Mouse (Mus musculus) activated CD4-positive, CD25-positive, alpha-beta regulatory T cell, adult 4 months (primary cell): ENCODE measurements around the gene Acsbg2. TPM values are rescaled to one million over a fixed set of nuclear protein-coding genes. Genes with fewer than 3 reads are reported as not detected.
A peak's percentile ranks its signal among the peaks of the same experiment; 100 is the strongest.

Source experiments
- ATAC-seq: one replicate; pipeline ENCODE4 v1.8.0; 2017
- polyA plus RNA-seq, 2 experiments: library from polyadenylated mRNA; unstranded; fragments of 100-300 nt; shearing (Covaris generic); gene quantifications; one replicate each; pipeline ENCODE4 v1.2.1; 2017

Acsbg2 gene
- polyA plus RNA-seq, 2 experiments from 2014 or later, result 0.21 TPM; not detected in 1

DNA sequence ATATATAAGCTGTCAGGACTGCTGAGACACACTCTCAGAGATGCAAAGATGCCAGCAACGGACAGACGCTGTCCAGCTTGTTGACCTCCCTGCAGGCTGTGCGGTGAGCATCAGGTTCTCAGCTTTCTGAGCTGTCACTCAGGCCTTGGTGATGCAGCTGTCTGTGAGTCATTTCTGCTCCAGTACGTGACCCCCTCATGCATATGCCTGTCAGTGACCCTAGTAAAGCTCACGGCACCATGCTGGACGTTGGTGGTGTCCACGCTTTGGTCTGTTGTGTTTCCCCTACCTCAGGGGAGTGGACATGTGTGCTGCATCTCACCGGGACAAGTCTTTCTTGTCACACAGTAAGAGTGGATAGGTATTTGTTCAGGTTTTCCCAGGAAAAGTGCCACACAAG, 2.5 kb downstream of the Acsbg2 start:
- ATAC-seq, result no peak

DNA sequence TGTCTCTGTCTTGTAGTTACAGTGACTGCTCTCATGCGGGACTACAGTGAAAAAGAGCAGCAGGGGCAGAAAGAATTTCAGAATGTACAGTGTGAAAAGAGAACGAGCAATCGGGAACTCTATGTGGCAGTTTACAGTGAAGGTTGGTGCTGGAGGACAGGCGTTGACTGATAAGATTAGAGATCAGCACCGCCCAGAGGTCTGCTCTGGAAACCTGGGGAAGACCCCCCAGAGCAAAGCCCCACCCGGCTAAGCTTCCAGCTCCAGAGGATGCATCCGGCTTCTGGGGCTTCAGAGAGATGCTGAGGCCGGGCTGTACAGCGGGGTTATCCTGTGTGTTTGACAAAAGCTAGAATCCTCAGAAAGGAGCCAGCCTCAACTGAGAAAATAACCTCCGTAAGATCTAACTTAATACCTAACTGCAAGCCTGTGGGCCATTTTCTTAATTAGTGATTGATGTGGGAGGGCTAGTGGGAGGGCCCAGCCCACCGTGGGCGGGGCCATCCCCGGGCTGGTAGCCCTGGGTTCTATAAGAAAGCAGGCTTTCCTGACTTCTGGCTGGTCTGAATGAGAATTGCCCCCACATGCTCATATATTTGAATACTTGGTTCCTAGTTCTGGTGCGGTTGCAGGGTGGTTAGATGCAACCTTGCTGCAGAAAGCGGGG, 3.8 kb downstream of the Acsbg2 start:
- no peak for ATAC-seq

DNA sequence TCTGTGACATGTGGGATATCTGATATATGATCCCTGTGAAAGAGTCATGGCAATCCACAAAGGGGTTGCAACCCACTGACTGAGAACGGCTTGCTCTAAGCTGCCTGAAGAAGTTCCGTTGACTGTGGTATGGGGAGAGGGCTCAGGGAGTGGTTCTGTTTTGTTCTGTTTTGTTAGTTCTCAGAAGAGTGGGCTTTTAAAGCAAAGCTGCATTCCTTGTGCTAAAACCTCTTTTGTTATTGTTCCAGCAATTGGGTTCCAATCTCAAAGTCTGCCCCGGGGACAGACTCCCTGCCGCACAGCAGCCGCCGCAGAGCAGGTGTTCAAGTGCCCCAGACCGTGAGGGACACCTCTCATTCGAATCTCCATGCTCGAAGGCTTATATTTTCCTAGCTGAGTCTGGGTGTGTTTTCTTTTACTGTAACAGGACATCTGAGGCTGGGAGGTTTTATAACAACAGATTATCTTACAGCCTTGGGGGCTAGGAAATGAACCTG, 4.7 kb downstream of the Acsbg2 start:
- no peak for ATAC-seq

DNA sequence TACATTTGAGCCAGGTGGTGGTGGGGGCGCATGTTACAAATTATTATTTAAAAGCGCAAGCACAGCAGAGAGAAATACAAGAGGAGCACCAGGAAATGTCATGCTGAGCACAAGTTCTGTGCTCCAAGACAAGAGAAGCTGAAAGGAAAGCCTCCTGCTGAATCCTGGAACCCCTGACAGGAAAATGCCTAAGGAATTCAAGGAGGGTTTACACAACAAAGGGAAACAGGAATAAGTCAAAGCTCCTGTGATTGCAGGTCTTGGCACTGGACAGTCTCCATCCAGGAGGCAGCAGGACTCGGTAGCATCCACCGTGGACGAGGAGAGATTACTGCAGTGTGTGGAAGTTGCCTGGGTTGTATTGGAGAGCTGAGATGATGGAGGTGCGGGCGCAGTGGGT, 8.2 kb downstream of the Acsbg2 start:
- no peak for ATAC-seq

DNA sequence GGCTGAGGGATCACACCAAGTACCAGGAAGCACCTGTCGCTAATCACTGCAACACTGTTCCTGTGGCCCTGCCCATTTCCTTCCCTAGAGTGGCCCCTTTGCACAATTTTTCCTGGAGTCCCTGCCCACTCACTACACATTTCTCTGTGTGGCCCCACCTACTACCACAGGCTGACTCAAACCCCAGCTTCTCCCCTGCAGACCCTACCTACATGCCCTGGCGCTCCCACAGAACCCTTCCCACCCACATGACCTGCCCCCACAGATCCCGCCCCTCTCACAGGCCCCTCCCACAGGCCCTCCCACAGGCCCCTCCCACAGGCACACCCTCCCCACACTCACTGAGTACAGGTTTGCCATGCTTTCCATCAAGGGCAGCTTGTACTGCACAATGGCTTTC, 13.1 kb downstream of the Acsbg2 start:
- ATAC-seq, result no peak

DNA sequence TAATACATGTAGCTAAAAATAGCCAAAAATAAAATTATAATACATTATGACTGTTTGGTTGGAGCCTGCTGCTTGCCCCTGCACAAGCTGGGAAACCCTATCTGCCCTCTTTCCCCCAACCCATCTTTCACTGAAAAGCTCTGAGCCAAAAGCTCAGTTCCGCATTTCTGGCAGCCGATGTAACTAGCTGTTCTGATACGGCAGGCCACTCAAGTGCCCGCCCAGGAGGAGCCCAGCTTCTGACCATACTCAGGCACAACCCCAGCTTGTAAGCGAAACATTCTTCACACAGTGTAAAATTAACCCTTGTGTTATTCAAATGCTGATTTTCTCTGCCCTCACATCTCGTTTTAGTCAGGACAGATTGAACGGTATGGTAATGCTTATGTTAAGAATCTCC, 15.3 kb downstream of the Acsbg2 start:
- no peak for ATAC-seq

DNA sequence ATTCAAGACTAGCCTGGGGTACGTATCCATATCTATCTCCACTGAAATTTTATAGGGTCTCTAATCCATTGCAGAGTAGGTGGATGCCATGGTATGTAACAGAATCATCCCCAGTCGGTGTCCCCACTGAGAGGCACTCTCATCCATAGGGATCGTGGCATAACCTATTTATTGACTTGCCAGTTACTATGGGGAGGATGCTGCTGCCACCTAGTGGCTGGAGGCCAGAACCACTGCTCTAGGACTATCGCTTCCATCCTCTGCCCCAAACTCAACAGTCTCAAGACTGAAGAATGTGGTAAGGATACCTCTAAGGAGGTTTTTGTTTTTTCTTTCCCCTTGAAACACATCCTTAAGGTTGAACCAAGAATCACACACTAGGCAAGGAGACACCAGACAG, 16.0 kb downstream of the Acsbg2 start:
- peak; percentile 66 for ATAC-seq

DNA sequence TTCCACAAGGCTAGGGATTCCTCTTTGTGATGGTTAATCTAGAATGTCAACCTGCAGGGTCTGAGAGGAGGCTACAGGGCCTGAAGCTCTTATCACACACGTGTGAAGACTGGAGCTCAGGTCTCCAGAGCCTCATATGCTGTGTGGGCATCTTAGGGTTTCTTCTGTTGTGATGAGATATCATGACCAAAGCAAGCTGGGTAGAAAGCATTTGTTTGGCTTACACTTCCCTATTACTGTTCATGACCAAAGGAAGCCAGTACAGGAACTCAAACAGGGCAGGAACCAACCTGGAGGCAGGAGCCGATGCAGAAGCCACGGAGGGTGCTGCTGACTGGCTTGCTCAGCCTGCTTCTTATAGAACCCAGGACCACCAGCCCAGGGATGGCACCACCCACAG, 18.8 kb downstream of the Acsbg2 start:
- ATAC-seq, result no peak

DNA sequence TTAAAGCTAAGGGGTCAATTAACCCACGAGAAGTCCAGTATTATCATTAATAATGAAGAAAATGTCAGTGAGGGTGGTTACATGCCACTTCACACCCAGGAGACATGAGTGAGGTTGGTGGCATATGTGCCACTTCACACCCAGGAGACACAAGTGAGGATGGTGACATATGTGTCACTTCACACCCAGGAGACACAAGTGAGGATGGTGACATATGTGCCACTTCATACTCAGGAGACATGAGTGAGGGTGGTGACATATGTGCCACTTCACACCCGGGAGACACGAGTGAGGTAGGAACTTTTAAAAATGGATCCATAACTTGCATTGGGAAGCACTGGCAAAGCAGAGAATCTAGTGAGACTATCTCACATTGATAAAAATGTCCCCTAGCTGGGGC, 23.1 kb downstream of the Acsbg2 start:
- ATAC-seq, result no peak

DNA sequence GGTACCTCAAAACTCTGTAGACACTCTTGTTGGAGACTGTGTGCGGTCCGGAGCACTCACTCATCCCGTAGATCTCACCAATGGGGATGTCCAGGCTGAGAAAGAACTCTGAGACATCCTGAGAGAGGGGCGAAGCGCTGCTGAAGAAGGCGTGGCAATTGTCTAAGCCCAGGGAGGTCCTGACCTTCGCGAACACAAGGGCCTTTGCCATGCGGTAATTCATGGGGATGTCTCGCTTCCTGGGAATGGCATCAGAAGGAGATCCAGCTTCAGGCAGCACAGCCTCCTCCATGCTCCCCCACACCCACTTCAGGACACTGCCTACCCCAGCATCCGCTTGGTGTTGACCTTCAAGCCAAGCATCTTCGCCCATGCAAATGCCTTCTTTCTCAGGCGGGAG, 24.5 kb downstream of the Acsbg2 start:
- ATAC-seq, result no peak

DNA sequence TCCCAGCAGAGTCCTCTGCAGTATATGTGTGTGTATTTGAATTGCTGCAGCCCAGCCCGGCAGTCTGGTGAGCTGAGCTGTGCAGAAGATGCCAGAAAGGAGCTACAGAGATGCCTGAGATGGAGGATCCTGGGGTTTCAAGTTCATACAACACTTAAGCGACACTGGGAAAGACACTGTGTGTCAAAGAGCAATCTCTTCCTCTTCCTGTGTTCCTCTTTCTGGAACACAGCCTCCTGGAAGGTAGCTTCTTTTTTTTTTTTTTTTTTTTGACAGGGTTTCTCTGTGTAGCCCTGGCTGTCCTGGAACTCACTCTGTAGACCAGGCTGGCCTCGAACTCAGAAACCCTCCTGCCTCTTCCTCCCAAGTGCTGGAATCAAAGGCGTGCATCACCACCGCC, 25.5 kb downstream of the Acsbg2 start:
- no peak for ATAC-seq

DNA sequence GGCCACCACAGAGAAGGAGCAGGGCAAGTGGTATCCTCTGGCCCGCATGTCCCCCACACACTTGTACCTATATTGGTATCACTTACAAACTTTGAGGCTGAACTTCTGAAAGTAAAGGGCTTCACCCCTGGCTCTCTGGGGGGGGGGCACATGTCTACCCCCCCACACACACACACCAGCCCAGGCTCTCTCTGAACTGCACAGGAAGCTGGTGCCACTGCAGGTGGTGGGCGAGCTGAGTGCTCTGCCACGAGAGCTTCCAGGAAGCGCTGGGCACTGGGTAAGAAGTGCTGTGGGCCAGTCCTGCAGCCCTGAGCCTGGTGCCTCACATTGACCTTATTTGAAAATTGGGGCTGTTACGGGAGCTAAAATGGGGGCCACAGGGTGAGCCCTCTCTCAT, 30.6 kb downstream of the Acsbg2 start:
- peak; percentile 56 for ATAC-seq

DNA sequence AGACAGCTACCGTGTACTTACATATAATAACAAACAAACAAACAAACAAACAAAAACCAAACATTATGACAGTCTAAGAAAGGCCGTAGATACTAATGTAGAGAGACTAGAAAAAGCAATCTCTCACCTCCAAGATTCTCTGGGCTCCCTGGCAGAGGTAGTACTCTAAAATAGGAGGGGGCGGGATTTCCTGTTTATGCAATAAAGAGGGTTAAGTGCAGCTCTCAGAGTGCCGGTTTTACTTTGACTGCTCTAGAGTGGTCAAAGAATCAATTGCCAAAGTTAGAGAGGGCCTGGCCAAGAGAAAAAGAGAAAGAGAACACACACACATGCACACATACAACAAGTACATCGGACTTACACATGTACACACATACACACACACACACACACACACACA, 32.1 kb downstream of the Acsbg2 start:
- ATAC-seq, result peak; percentile 55

DNA sequence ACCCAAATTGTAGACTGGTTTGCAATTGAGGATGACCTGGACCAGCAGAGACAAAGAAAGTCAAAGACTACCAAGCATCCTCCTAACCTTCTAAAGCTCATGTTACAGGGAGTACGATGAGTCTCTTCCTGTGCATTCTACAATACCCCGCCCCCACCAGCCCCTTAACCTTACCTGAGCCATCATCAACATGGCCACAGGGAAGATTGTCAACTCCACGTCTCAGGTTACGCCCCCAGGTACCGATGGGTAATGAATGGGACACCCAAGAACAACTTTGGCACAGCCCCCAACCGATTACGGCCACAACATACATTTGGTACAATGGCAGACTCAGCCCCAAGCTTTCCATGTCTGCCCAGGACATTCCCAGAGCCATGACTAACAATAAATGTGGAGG, 33.7 kb downstream of the Acsbg2 start:
- no peak for ATAC-seq

DNA sequence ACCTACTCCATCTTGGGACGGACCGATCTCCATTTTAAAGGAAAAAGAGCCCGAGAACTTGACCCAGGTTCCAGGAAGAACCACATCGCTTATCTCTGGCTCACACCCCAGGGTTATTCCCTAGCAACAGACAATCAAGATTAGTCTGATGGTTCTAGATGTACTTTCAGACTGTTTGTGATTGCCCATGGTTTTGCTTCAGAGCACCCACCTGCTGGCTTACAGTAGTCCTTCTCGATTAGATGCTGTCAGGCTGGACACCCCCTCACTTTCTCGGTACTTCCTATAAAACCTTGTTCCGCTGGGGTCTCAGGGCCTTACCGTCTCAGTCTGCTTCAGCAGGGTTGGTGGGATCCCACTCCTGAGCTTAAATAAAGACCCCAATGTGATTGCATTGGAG, 37.9 kb downstream of the Acsbg2 start:
- ATAC-seq, result no peak

DNA sequence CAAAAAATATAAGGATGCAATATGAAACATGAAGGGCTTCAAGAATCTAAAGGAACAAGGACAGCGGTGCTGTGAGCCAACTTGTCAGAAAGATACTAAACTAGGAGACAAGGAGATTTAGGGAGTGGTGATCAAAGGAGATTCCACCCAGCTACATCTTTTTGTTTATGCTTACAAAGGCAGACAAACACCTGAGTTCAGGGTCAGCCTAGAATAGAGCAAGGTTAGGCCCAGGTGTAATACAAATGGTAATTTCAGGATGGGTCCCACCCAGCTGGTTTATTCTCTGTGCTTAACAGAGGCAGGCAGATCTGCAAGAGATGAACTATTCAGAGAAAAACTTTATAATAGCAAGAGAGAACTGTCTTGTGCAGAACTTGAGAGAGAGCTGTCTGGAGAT, 40.9 kb downstream of the Acsbg2 start:
- ATAC-seq, result no peak

DNA sequence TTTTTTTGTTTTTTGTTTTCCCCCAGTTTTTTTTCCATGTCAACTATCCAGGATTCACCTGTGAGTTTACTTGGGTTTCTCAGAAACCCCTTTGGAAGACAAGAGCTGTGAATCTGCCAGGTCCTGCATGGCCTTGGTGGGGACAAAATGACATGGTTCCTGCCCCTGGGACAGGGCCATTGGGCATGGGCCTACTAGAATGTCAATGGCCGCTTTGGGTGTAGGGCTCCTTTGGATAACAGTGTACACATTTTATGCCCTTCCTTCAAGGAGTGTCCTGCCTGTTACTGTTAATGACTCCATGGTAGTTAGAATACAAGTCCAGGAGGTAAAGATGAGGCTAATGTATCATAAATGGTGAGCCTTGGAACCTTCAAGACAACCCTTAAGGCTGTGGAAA, 41.3 kb downstream of the Acsbg2 start:
- no peak for ATAC-seq

DNA sequence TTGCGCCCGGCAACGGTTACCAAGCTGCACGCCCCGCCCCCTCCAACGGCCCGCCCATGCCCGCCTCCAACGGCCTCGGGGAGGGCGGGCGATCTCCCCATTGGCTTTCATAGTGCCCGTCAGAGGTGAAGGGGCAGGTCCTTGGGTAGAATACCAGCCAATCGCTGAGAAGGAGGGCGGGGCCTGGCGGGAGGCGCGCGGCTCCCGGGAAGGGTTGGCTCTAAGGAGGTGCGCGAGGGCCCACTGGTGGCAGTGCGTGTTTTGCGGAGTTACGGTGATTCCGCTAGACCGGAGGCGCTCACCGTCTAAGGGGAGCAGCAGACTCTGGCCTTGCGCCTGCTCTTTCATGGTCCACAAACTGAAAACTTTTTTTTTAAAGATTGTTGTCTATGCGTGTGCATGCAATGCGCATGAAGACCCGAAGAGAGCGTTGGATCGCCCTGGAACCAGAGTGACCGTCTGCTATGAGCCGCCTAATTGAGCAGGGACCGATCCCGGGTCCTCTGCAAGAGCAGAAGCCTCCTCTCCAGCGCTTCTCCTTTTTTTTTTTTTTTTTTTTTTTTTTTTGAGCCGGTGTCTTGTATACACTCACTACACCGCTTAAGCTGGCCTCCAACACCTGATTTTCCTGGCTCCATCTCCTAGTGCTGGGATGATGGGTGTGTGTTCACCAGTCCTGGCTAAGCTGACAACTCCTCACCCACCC, 43.0 kb downstream of the Acsbg2 start:
- peak; percentile 100 for ATAC-seq

DNA sequence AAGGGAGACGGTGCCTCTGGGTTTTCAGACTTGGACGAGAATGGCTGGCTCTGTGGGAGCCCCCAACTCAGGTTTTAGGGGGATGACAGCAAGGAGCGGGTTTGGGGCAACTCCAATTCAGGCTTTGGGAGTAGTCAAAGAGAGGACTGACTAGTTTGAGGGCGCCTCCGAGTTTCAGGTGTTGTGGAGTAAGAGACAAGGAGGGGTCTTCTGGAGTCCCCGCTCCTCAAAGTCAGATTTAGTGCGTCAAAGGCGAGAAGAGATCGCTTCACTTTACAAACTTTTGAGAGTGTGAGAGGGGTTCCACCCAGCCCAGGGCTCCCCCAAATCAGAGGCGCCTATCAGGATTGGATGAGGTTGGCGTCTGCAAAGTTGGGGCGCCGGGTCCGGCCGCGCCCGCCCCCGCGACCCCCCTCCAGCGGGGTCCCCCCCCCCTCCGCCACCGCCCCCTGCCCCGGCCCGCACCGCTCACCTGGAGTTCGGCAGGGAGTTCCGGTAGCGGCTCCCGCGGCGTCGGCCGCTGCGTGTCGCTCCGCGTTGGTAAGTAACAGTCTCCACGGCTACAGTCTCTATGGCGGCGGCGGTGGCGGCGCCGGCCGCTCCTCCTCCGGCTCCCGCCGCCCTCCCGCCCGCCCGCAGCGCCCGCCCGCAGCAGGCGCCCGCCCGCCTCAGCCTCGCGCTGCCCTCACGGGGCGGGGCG, 43.7 kb downstream of the Acsbg2 start, which contains the start of gene Rfx2:
TSS of gene Rfx2 (minus strand) at position 603 of the 700 bp plus-strand sequence.
- no peak for ATAC-seq

DNA sequence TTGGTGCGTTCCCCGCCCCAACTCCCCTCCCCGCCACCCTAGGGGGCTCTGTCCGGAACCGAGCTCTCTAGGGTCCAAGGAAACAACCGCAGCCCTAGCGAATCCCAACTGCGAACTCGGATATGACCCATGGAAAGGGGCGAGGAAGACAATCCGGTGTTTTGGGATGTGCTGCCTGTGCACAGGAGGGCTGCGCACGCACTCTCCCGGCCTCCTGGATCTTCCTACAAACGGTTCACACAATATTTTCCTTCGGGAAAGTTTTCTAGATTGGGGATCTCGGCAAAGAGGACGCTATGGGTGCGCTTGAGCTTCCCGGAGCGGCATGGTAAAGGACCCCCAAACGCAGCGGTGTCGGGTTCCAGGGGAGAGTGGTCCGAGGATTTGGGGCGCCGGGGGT, 44.5 kb downstream of the Acsbg2 start:
- ATAC-seq, result no peak

DNA sequence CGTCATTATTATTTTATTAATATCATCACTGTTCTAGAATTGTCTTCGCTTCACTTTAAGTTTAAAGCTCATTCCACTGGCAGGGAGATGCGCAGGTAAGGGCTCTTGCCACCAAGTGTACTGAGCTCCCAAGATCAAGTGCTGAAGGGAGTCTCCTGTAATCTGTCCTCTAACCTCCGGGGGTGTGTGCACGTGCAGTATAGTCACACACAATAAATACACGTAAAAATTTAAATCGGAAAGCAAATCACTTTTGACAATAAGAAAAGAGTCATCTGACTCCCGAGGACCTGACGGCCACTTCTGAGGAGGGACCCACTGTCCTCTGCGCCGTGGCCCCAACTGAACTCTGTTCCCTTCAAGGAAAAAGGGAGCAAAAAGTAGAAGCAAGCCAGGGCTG, 45.1 kb downstream of the Acsbg2 start:
- no peak for ATAC-seq

DNA sequence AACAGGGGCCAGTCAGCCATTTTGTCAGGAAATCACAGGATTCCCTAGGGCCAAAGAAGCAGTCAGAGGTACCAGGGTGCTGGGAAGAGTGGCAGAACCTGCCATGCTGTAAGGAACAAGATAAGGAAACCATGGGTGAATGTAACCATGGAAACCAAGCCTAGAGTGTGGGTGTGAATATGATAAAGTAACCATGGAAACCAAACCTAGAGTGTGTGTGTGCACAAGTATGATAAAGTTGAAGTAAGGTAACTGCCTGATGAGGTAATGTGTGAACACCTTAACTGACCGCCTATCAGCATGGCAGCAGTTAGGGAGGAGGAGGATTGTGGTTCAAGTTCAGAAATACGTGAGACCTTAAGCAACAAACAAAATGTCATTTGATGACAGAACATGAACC, 47.5 kb downstream of the Acsbg2 start:
- no peak for ATAC-seq

DNA sequence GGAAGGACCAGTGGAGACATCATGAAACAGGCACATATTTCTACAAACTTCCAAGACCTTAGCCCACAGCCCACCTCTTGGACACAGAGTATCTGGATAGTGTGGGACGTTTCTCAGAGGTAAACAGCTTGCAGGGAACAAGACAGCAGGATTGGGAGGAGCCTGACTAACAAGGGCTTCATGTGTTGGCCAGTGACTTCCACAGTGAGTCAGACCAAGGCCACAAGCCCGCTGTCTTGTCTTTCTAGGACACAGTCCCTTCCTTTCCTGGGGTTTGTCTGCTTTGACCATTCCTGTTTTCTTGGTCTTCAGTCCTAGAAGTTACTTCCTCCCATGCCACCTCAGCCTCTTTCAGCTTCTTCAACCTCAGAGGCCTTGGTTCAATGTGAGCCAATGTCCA, 50.9 kb downstream of the Acsbg2 start:
- no peak for ATAC-seq

DNA sequence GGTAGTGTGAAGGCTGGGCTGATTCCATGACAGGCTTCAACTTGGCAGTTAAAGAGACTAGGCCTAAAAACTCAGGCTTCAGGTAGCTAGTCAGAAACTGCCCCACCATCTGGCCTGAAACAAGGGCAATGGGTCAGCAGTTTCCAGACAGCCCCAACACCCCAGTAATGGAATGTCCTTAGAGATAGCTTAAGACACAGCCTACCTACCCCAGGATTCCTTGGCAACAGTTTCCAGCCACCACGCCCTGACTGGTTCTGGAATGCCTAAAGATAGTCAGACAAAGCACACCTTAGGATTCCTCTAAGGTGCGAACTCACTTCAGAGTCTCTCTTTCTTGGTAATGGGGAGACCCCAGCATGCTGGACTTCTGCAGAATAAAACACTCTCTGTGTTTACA, 51.9 kb downstream of the Acsbg2 start:
- no peak for ATAC-seq
